Comparison of ENCODE assay signal across 7 mouse cellular contexts in the genomic region with DNA sequence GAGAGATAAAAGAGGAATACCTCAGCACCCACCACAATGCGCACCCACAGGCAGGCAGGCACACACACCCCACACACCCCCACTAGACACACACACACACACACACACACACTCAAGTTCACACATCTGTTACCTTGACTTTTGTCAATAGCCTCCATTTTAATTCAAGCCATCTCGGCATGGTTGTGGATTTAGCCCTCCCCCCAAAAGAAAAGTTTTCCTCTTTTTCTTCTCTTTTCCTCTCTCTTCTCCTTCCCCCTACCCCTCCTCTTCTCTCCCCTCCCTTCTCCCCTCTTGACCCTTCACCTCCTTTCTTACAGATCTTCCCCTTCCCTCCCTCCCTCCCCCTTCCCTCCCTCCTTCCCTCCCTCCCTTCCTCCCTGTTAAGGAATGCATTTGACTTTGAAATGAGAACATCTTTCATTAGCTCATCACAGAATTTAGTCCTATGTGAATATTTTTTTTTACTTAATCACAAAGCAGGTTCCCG.
DNase-seq lines count a peak whose midpoint lies in the region; ATAC-seq and TF ChIP-seq lines count a peak whose summit lies in the region.

No protein-coding gene starts in this region.

- peak overlapping the region; percentile 88 for H3K4me3 ChIP-seq in megakaryocyte, embryonic 14.5 days (replicated peaks)
- no peak overlapping the region for H3K4me3 ChIP-seq in forebrain, embryonic 13.5 days
- H3K4me3 ChIP-seq in limb, embryonic 14.5 days (replicated peaks; ENCODE audit: low read length), result no peak overlapping the region
- H3K4me3 ChIP-seq in stomach, embryonic 16.5 days (replicated peaks; ENCODE audit: low read length), result no peak overlapping the region

- peak overlapping the region; percentile 49 for H3K4me2 ChIP-seq in forebrain, embryonic 13.5 days
- peak overlapping the region; percentile 29 for H3K4me2 ChIP-seq in limb, embryonic 14.5 days (replicated peaks; ENCODE audit: low read depth, low read length, severe bottlenecking)
- peak overlapping the region; percentile 40 for H3K4me2 ChIP-seq in stomach, embryonic 16.5 days (ENCODE audit: low read depth, low read length)

- H3K9ac ChIP-seq in forebrain, embryonic 13.5 days, result no peak overlapping the region
- no peak overlapping the region for H3K9ac ChIP-seq in limb, embryonic 14.5 days (ENCODE audit: low read depth, low read length, severe bottlenecking)
- H3K9ac ChIP-seq in stomach, embryonic 16.5 days (ENCODE audit: low read length), result peak overlapping the region; percentile 54; the same call in 1 of the 2 replicates

- ATAC-seq in megakaryocyte, adult 5-6 weeks (ENCODE audit: poor library complexity, severe bottlenecking), result no peak
- no peak for ATAC-seq in forebrain, embryonic 13.5 days
- no peak for ATAC-seq in limb, embryonic 14.5 days (ENCODE audit: low FRiP score, low read depth)
- no peak for ATAC-seq in stomach, embryonic 16.5 days (ENCODE audit: insufficient read depth, low FRiP score)

- DNase-seq in limb, embryonic 14.5 days (ENCODE audit: low spot score), result no peak
- DNase-seq in frontal cortex, adult 2 months (ENCODE audit: extremely low spot score in 1 of 2, low spot score in 1 of 2), result no peak
- DNase-seq in cerebellum, adult 9-10 months, result no peak

- H3K9me3 ChIP-seq in megakaryocyte, embryonic 14.5 days, result peaks cover 5% of the 10 kb centered on the region; the same call in 1 of the 2 replicates
- H3K9me3 ChIP-seq in forebrain, embryonic 13.5 days (replicated peaks), result no peaks in the 10 kb centered on the region
- no peaks in the 10 kb centered on the region for H3K9me3 ChIP-seq in limb, embryonic 14.5 days (ENCODE audit: control insufficient read depth, low read length)
- H3K9me3 ChIP-seq in stomach, embryonic 16.5 days (replicated peaks; ENCODE audit: control insufficient read depth, low read length), result no peaks in the 10 kb centered on the region

- H3K27ac ChIP-seq in forebrain, embryonic 13.5 days, result peak overlapping the region; percentile 48
- H3K27ac ChIP-seq in limb, embryonic 14.5 days (replicated peaks; ENCODE audit: low read depth, low read length), result peak overlapping the region; percentile 88
- H3K27ac ChIP-seq in stomach, embryonic 16.5 days (ENCODE audit: low read length), result peak overlapping the region; percentile 85

- no peak for TF ChIP-seq POLR2A in limb, embryonic 14.5 days (IDR thresholded peaks at IDR 0.05; ENCODE audit: borderline replicate concordance, extremely low read depth, insufficient read depth, insufficient read length)

- peaks cover 48% of the 10 kb centered on the region for H3K27me3 ChIP-seq in megakaryocyte, embryonic 14.5 days (replicated peaks)
- peaks cover 28% of the 10 kb centered on the region for H3K27me3 ChIP-seq in forebrain, embryonic 13.5 days
- H3K27me3 ChIP-seq in limb, embryonic 14.5 days (ENCODE audit: control insufficient read depth, insufficient read depth, low read length), result no peaks in the 10 kb centered on the region
- H3K27me3 ChIP-seq in stomach, embryonic 16.5 days (ENCODE audit: control insufficient read depth, insufficient read depth, low read length), result no peaks in the 10 kb centered on the region

- H3K36me3 ChIP-seq in megakaryocyte, embryonic 14.5 days (replicated peaks; ENCODE audit: low read length), result no peaks in the 10 kb centered on the region
- no peaks in the 10 kb centered on the region for H3K36me3 ChIP-seq in forebrain, embryonic 13.5 days (ENCODE audit: poor library complexity, severe bottlenecking)
- no peaks in the 10 kb centered on the region for H3K36me3 ChIP-seq in limb, embryonic 14.5 days (ENCODE audit: control insufficient read depth, insufficient read depth, low read length)
- no peaks in the 10 kb centered on the region for H3K36me3 ChIP-seq in stomach, embryonic 16.5 days (ENCODE audit: control insufficient read depth, insufficient read depth, low read length)

- 2% methylated on average over 3 of the region's 3 CpGs for WGBS in forebrain, embryonic 13.5 days
- 13% methylated on average over 3 of the region's 3 CpGs for WGBS in limb, embryonic 14.5 days
- 22% methylated on average over 3 of the region's 3 CpGs for WGBS in stomach, embryonic 16.5 days

- H3K4me1 ChIP-seq in megakaryocyte, embryonic 14.5 days, result peaks cover 74% of the 10 kb centered on the region
- peaks cover 87% of the 10 kb centered on the region for H3K4me1 ChIP-seq in forebrain, embryonic 13.5 days
- peaks cover 73% of the 10 kb centered on the region for H3K4me1 ChIP-seq in limb, embryonic 14.5 days (ENCODE audit: control insufficient read depth, insufficient read depth, low read length)
- H3K4me1 ChIP-seq in stomach, embryonic 16.5 days (ENCODE audit: control insufficient read depth, insufficient read depth, low read length), result peaks cover 60% of the 10 kb centered on the region
